Mouse (Mus musculus) megakaryocyte progenitor cell, adult 5-6 weeks (primary cell): ENCODE data around the gene Psg29. TPM values are rescaled to one million over a fixed set of nuclear protein-coding genes. Genes with fewer than 3 reads are reported as not detected.

Source experiments
- ATAC-seq: replicated peaks from 2 replicates; pipeline ENCODE4 v1.8.0; 2016; ENCODE audit warnings: mild to moderate bottlenecking, moderate TSS enrichment, inconsistent platforms; ENCODE audit not compliant: poor library complexity
- total RNA-seq, 2 experiments: library from RNA; stranded (forward) in 1 of 2; stranded (reverse) in 1 of 2; fragments of 157-497, 149-512 nt in 1 of 2; fragments of 200-1000 nt in 1 of 2; gene quantifications; 2 replicates each; pipeline versions ENCODE4 v1.2.3 to v1.2.4; 2015 to 2017

The Psg29 gene
- not detected in 2 replicates for total RNA-seq (2015)
- total RNA-seq (2017) = not detected in 2 replicates

GRCm38 (mm10) chr7:17203177-17203576 lies at the start of gene Psg29:
Psg29 (plus strand) TSS chr7:17203477.
- ATAC-seq = no peak

GRCm38 (mm10) chr7:17155634-17156033 lies 47.6 kb upstream of the Psg29 start:
- ATAC-seq = peak; percentile 74

- no peak for ATAC-seq
These were observed 46.2 kb upstream of the Psg29 start for GRCm38 (mm10) chr7:17156885-17157677.

- no peak for ATAC-seq
These were observed 44.3 kb upstream of the Psg29 start for GRCm38 (mm10) chr7:17159011-17159410.

- ATAC-seq = no peak
These were observed 31.4 kb upstream of the Psg29 start for GRCm38 (mm10) chr7:17171827-17172226.

GRCm38 (mm10) chr7:17205530-17206184 lies 2.4 kb downstream of the Psg29 start:
- no peak for ATAC-seq

Other genes with a start within 250 kb of the Psg29 start
- gene Pnmal1, start 243.8 kb upstream of the Psg29 start, total RNA-seq (2015) = not detected in 2 replicates
- gene Pnmal1, start 243.8 kb upstream of the Psg29 start, total RNA-seq (2017) = not detected in 2 replicates
- 0.67 TPM in 1 of 2 replicates, not detected in the other for gene Gm42372, start 220.4 kb upstream of the Psg29 start, total RNA-seq (2015)
- gene Gm42372, start 220.4 kb upstream of the Psg29 start, total RNA-seq (2017) = 0.20 TPM in 1 of 2 replicates, not detected in the other
- 1.1 and 1.3 TPM in 2 replicates for gene Ccdc8, start 210.8 kb upstream of the Psg29 start, total RNA-seq (2015)
- gene Ccdc8, start 210.8 kb upstream of the Psg29 start, total RNA-seq (2017) = 3.8 and 6.0 TPM in 2 replicates
- 74.8 and 80.5 TPM in 2 replicates for gene Ppp5c, start 175.6 kb upstream of the Psg29 start, total RNA-seq (2015)
- gene Ppp5c, start 175.6 kb upstream of the Psg29 start, total RNA-seq (2017) = 68.3 and 78.9 TPM in 2 replicates
- gene Hif3a, start 141.1 kb upstream of the Psg29 start, total RNA-seq (2015) = 1.6 and 2.1 TPM in 2 replicates
- gene Hif3a, start 141.1 kb upstream of the Psg29 start, total RNA-seq (2017) = 0.21 and 0.78 TPM in 2 replicates
- 0.02 TPM in 1 of 2 replicates, not detected in the other for gene Psg16, start 129.4 kb upstream of the Psg29 start, total RNA-seq (2015)
- gene Psg16, start 129.4 kb upstream of the Psg29 start, total RNA-seq (2017) = 0.25 TPM in 1 of 2 replicates, not detected in the other
- gene Ceacam3, start 53.2 kb upstream of the Psg29 start, total RNA-seq (2015) = not detected in 2 replicates
- gene Ceacam3, start 53.2 kb upstream of the Psg29 start, total RNA-seq (2017) = not detected in 2 replicates